Mouse (Mus musculus) T-cell, adult 66 days (primary cell): ENCODE data around the gene Cadm4. TPM values are rescaled to one million over a fixed set of nuclear protein-coding genes. Genes with fewer than 3 reads are reported as not detected.

Source experiments
- total RNA-seq, 2 experiments: library from RNA; stranded (reverse); gene quantifications; 3 replicates in 1 of 2; 4 replicates in 1 of 2; pipeline ENCODE4 v1.2.4; 2023

The Cadm4 gene
- total RNA-seq: under 1 TPM in 1 of 2 experiments, not detected in 1; 0.26 TPM

DNA sequence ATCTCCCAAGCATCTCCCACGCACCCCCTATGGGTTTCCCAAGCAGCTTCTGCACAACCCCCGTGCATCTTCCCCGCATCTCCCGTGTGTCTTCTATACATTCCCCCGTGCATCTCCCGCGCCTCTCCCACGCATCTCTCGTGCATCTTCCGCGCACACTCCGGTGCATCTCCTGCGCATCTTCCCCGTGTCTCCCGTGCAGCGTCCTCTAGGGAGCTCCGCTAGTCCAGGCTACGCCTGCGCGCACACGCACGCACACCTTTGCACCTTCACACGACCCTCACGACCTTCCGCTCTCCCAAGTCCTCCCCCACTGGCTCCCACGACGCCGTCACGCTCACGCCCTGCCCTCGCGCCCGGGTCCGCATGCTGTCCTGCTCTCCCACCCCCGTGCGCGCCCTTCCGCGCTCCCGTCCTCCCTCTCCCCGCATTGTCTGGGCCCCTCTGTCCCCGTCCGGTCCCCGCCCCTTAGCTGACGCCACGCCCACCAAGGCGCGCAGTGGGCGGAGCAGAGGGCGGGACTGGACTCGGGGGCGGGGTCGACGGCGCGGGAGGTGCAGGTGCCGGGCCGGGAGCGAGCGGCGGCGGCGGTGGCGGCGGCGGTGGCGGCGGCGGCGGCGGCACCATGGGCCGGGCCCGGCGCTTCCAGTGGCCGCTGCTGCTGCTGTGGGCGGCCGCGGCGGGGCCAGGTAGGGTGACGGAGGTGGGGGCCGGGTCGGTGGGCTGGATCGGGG is at the start of gene Cadm4:
Gene Cadm4, plus strand, starts transcription at position 550 of the 734 bp plus-strand sequence.

DNA sequence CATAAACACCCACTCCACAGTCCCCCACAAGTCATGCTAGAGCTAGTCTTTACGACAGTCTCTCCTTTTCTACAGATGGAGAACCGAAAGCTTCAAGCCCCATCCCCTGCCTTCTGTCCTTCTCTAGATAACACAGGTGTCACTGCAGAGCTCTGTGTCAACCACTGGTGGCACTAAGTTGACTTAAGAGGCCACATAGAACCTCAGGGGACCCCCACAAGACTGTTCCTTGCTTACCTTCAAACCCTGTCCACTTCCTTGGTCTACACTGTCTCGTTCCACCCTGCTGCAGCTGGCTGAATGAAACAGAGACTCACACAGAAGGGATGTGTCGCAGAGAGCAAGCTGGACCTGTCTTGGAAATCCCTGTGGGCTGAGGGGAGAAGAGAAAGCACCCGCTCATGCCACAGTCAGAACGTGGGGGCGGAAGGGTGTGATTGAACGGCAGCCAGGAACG is 29.9 kb upstream of the Cadm4 start, which contains the start of gene Irgc1:
Gene Irgc1, minus strand, starts transcription at position 443 of the 457 bp plus-strand sequence.

DNA sequence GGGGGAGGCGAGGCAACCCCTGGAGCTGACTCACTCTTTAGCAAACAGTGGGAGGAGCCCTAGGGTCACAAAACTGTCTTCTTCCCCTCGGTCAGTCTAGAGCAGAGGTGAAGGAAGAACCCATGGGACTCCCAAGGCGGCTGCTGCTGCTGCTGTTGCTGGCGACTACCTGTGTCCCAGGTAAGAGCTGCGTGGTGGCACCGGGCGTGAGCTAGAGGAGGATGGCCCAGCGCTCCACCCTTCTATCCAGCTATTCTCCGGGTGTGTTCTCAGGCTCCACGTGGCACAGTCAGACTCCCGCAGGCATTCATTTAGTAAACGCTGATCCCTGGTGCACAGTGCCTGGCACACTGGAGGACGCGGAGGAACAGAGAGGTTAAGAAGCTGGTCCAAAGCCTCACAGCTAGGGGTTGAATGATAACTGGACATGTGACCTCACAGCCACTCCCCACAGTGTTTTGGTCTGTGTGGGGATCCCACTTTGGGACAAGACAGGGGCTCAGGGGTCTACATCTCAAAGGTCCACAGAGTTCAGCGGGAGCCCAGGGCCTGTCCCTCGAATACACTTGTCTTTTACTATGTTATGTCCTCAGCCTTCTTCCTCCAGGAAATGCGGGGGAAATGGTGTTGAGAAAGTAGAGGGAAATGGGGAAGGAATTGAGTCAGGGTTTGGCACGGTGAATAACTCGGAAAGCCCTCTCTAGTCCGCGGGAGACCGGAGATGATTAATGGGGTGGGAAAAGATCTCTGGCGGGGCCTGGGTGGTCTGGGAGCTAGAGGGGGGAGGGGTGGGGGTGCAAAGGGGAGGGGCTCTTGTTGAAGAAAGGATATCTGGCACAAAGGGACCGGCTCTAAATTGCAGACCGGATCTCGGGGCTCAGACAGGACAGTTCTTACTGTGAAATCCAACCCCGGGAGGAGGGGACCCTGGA is 19.2 kb upstream of the Cadm4 start, which contains the start of gene Plaur:
Gene Plaur, plus strand, starts transcription at position 97 of the 932 bp plus-strand sequence.

DNA sequence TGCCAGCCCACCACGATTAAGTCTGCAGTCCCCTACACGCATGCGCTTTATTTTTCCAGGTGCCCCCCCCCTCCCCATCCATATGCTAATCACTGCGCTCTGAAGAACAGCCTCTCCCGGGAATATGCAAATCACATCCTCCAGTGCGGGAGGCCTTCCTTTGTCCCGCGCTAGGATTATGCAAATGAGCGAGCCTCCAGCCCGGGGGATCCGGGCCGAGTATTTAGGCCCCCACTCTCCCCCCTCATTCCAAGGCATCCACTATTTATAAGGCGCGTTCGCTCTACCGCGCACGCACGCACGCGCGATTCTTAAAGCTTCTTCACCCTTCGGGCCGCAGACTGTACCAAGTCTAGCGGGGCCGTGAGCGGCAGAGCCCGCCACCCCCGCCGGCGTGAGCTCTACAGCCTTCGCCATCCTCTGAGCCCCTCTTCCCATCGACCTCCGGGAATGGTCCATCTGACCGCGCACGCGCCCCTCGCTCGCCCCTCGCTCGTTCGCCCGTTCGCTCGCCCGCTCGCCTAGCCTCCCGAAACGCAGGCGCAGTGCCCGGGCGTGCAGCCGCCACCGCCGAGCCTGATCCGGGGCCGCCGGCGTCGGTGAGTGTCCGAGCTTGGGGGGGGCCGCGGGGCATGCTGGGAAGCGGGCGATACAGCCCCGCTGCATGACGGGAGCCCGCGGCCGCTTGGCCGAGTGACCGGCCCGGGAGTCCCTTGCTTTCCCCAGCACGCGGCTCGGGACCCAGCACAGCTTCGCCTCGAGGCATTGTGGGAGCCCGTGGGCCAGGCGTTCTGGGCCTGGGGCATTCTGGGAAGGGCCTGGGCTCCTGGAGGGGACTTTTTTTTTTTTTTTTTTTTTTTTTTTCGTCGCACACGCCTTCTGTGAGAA is 25.3 kb downstream of the Cadm4 start, which contains the start of gene Zfp428:
Gene Zfp428, plus strand, starts transcription at position 169 of the 888 bp plus-strand sequence.

DNA sequence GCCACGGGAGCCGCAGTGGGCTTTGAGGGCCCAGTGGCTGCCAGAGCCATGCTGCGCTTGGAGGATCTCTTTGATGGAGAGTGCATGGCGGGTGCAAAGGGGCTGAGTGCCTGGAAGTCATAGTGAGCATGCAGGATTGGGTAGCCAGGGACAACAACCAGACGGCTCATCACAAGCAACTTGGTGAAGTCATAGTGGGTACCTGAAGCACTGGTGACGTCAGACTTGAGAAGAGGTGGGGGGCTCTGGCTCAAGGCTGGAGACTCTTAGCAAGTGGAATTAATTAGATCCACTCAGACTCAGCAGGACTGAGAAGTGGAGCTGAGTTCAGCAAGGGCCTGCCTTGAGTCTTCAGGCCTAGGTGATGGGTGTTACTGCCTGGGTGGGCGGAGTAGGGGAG is 30.5 kb downstream of the Cadm4 start, which contains the start of gene AC161166.1:
Gene AC161166.1, minus strand, starts transcription at position 101 of the 400 bp plus-strand sequence.

DNA sequence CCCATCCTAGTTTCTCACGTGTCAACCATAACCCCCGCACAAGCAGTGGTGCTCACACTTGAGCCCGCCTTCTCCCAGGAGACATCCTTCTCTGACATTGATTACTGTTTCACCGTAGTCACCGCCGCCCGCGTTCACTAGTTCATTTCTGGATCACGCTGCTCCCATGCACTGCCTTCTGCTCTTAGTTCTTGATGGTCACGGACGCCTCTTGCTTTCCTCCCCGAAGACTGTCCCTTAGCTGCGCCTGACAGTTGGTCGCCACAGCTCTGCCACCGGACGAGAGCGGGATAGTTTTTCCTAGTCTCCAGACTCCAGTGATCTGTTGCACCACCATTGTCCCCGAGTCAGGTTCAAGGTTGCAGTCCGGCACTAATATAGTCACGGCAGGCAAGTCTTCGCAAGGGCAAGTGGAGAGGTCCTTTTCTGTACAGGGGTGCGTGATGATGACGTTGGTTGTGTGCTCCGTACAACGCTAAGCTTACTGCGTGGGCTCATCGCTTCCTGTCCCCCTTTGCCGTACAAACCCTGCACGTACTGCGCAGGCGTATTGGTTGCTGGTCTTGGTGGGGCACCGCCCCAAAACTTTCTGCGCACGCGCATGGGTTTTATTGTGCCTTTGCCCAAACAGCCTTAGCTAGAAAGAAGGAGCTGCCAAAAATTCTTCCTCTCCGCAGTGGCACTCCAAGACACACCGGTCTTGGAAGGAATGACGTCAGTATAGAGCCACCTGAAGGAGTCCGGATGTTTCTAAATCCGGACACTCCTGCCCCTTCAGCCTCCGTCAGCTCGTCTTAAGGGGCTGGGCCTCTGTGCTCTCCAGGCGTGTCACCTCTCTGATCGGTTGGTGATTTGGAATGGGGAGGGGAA is 48.5 kb downstream of the Cadm4 start, which contains the start of gene Irgq:
Gene Irgq, plus strand, starts transcription at position 628 of the 870 bp plus-strand sequence.

DNA sequence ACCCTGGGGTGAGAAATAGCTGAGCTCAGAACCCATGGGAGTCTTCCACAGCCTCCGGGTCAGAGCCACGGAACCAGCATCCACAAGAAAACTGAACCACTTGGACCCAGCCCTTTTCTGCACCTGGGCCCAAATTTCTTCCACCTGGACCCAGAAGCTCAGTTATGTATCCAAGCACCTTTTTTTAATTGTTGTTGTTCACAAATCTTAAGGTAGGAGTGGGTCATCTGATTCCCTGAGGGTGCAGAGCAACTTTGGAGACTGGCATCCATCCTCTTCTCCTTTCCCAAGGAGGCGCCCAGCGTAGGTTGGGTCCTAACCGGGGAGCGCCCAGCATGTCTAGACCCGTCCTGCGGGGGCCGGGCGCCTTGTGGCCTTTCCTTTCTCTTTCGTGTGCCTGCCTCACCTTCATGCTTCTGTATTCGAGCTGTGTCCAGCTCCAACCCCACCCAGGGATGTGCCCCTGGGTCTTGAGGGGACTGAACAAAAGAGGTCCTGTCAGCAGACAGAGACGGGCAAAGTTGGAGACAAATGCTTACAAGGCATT is 64.3 kb downstream of the Cadm4 start, which contains the start of the genes Pinlyp and Xrcc1:
Gene Pinlyp, minus strand, starts transcription at position 51 of the 547 bp plus-strand sequence.
Gene Xrcc1, plus strand, starts transcription at position 222 of the 547 bp plus-strand sequence.

Other genes with a start within 250 kb of the Cadm4 start
- 1 to 10 TPM; 4.1 to 6.1 TPM for gene Zfp109, start 244.5 kb upstream of the Cadm4 start, total RNA-seq
- gene Zfp108, start 227.2 kb upstream of the Cadm4 start, total RNA-seq: under 1 TPM; 0.55 to 0.59 TPM
- gene Zfp93, start 211.6 kb upstream of the Cadm4 start, total RNA-seq: 1 to 10 TPM; 1.8 to 2.8 TPM
- 10 to 100 TPM; 13.8 to 15.5 TPM for gene Zfp61, start 180.8 kb upstream of the Cadm4 start, total RNA-seq
- gene Zfp94, start 165.4 kb upstream of the Cadm4 start, total RNA-seq: 1 to 10 TPM; 6.0 to 6.6 TPM
- not detected for gene Tescl, start 148.1 kb upstream of the Cadm4 start, total RNA-seq
- gene Lypd5, start 132.8 kb upstream of the Cadm4 start, total RNA-seq: not detected
- gene Kcnn4, start 111.8 kb upstream of the Cadm4 start, total RNA-seq: 100 to 1,000 TPM; 172 to 196 TPM
- 100 to 1,000 TPM; 117 to 120 TPM for gene Smg9, start 82.4 kb upstream of the Cadm4 start, total RNA-seq
- gene Irgc1, start 29.7 kb upstream of the Cadm4 start, total RNA-seq: 10 to 100 TPM in 1 of 2 experiments, 1 to 10 TPM in 1; 5.4 to 11.9 TPM
- gene Plaur, start 19.5 kb upstream of the Cadm4 start, total RNA-seq: 100 to 1,000 TPM; 116 to 136 TPM
- gene Zfp428, start 25.0 kb downstream of the Cadm4 start, total RNA-seq: 1 to 10 TPM in 1 of 2 experiments, under 1 TPM in 1; 0.90 to 1.2 TPM
- not detected for gene AC161166.1, start 30.4 kb downstream of the Cadm4 start, total RNA-seq
- 10 to 100 TPM; 13.3 to 14.4 TPM for gene Irgq, start 48.7 kb downstream of the Cadm4 start, total RNA-seq
- gene Pinlyp, start 64.1 kb downstream of the Cadm4 start, total RNA-seq: not detected
- gene Xrcc1, start 64.3 kb downstream of the Cadm4 start, total RNA-seq: 10 to 100 TPM; 55.1 to 56.1 TPM
- 1 to 10 TPM; 4.1 to 7.9 TPM for gene Ethe1, start 105.5 kb downstream of the Cadm4 start, total RNA-seq
- not detected for gene Zfp575, start 105.6 kb downstream of the Cadm4 start, total RNA-seq
- gene Phldb3, start 128.7 kb downstream of the Cadm4 start, total RNA-seq: 1 to 10 TPM; 7.5 to 9.4 TPM
- gene Lypd3, start 154.5 kb downstream of the Cadm4 start, total RNA-seq: not detected
- gene Tex101, start 194.7 kb downstream of the Cadm4 start, total RNA-seq: not detected
- gene BC049730, start 227.2 kb downstream of the Cadm4 start, total RNA-seq: not detected
- gene Gm4763, start 244.9 kb downstream of the Cadm4 start, total RNA-seq: not detected